Mouse (Mus musculus) CH12.LX (cell line): Measurements from ENCODE around the gene Ebf1. TPM values are rescaled to one million over a fixed set of nuclear protein-coding genes. Genes with fewer than 3 reads are reported as not detected.

Experiments used
- DNase-seq: peaks from one replicate; pipeline ENCODE4 v3.0.0-alpha.2; 2013; ENCODE audit errors: extremely low read depth
- H3K27ac ChIP-seq: 2 replicates; pipeline ENCODE4 v1.5.1; 2012; ENCODE audit warnings: low read depth, mild to moderate bottlenecking, control low read depth, moderate library complexity; ENCODE audit not compliant: insufficient read depth
- H3K27me3 ChIP-seq: replicated peaks from 2 replicates; pipeline ENCODE3; 2012; ENCODE audit warnings: inconsistent platforms
- H3K36me3 ChIP-seq, 2 experiments: replicated peaks in 1 of 2; 2 replicates each; pipeline versions ENCODE3 to v1.6.1; 2012; ENCODE audit warnings: inconsistent platforms in 1 of 2, low read length in 1 of 2, mild to moderate bottlenecking in 1 of 2, mixed read lengths in 1 of 2, moderate library complexity in 1 of 2; ENCODE audit not compliant: control insufficient read depth in 1 of 2, insufficient read depth in 1 of 2
- H3K4me1 ChIP-seq, 2 experiments: 2 replicates each; pipeline ENCODE4 v1.6.1; 2012; ENCODE audit warnings: inconsistent platforms in 1 of 2, moderate library complexity in 1 of 2; ENCODE audit not compliant: insufficient read depth in 2 of 2, control insufficient read depth in 1 of 2
- H3K4me2 ChIP-seq: 2 replicates; pipeline ENCODE4 v1.6.1; 2012; ENCODE audit warnings: low read depth, mild to moderate bottlenecking, control low read depth; ENCODE audit not compliant: poor library complexity, insufficient read depth, severe bottlenecking
- H3K4me3 ChIP-seq, 3 experiments: fragments of 150-350 bp in 1 of 3; sonication (generic) in 1 of 3; replicated peaks in 1 of 3; 2 replicates each; pipeline versions ENCODE3 to v1.5.1; 2011 to 2012; ENCODE audit warnings: low read depth in 2 of 3, low read length in 2 of 3, mild to moderate bottlenecking in 2 of 3, moderate library complexity in 2 of 3, control low read depth in 1 of 3, improper control_type of control experiment in 1 of 3, inconsistent platforms in 1 of 3, mixed read lengths in 1 of 3; ENCODE audit not compliant: poor library complexity in 1 of 3
- H3K79me2 ChIP-seq: replicated peaks from 2 replicates; pipeline ENCODE4 v1.6.1; 2012; ENCODE audit warnings: mild to moderate bottlenecking, moderate library complexity; ENCODE audit not compliant: control insufficient read depth, poor library complexity, insufficient read depth, severe bottlenecking; ENCODE audit errors: extremely low read depth
- H3K9ac ChIP-seq: 2 replicates; pipeline ENCODE4 v1.6.1; 2012; ENCODE audit warnings: low read depth, mild to moderate bottlenecking, control low read depth, moderate library complexity; ENCODE audit not compliant: insufficient read depth
- H3K9me3 ChIP-seq: replicated peaks from 2 replicates; pipeline ENCODE3; 2012; ENCODE audit warnings: low read length, inconsistent platforms, mixed read lengths
- BHLHE40 ChIP-seq: IDR thresholded peaks from 2 replicates; pipeline ENCODE4 v1.6.1; 2011; ENCODE audit warnings: mild to moderate bottlenecking, low read depth, low read length, improper control_type of control experiment
- CHD2 ChIP-seq: IDR thresholded peaks from 2 replicates; pipeline ENCODE4 v1.6.1; 2011; ENCODE audit warnings: low read length, improper control_type of control experiment
- ELF1 ChIP-seq: IDR thresholded peaks from 2 replicates; pipeline ENCODE4 v1.6.1; 2014; ENCODE audit warnings: low read depth, mild to moderate bottlenecking, inconsistent platforms, low read length, improper control_type of control experiment
- HCFC1 ChIP-seq: IDR thresholded peaks from 2 replicates; pipeline ENCODE4 v1.6.1; 2012; ENCODE audit warnings: low read depth, mild to moderate bottlenecking, inconsistent platforms, low read length, improper control_type of control experiment
- IRF4 ChIP-seq: IDR thresholded peaks from 2 replicates; pipeline ENCODE4 v1.6.1; 2014; ENCODE audit warnings: low read depth, mild to moderate bottlenecking, inconsistent platforms, low read length, improper control_type of control experiment
- JUN ChIP-seq: IDR thresholded peaks from 2 replicates; pipeline ENCODE4 v1.6.1; 2011; ENCODE audit warnings: low read depth, mild to moderate bottlenecking, low read length, improper control_type of control experiment, moderate library complexity; ENCODE audit not compliant: insufficient read depth
- KAT2A ChIP-seq: IDR thresholded peaks from 2 replicates; pipeline ENCODE4 v1.6.1; 2012; ENCODE audit warnings: low read length, improper control_type of control experiment, inconsistent platforms; ENCODE audit not compliant: insufficient replicate concordance
- MAFK ChIP-seq: IDR thresholded peaks from 2 replicates; pipeline ENCODE4 v1.6.1; 2011; ENCODE audit warnings: low read length, improper control_type of control experiment; ENCODE audit not compliant: insufficient replicate concordance
- MAZ ChIP-seq: IDR thresholded peaks from 2 replicates; pipeline ENCODE4 v1.6.1; 2012; ENCODE audit warnings: low read depth, mild to moderate bottlenecking, inconsistent platforms, low read length, improper control_type of control experiment, moderate library complexity
- MEF2A ChIP-seq: IDR thresholded peaks from 2 replicates; pipeline ENCODE4 v1.6.1; 2014; ENCODE audit warnings: low read depth, mild to moderate bottlenecking, inconsistent platforms, low read length, improper control_type of control experiment, borderline replicate concordance
- MXI1 ChIP-seq: IDR thresholded peaks from 2 replicates; pipeline ENCODE4 v1.6.1; 2011; ENCODE audit warnings: mild to moderate bottlenecking, low read depth, low read length, improper control_type of control experiment
- NRF1 ChIP-seq: IDR thresholded peaks from 2 replicates; pipeline ENCODE4 v1.6.1; 2014; ENCODE audit warnings: low read depth, mild to moderate bottlenecking, inconsistent platforms, low read length, improper control_type of control experiment, moderate library complexity
- POLR2A ChIP-seq: IDR thresholded peaks from 2 replicates; pipeline ENCODE4 v1.6.1; 2011; ENCODE audit warnings: low read depth, mild to moderate bottlenecking, improper control_type of control experiment, low read length
- SIN3A ChIP-seq: IDR thresholded peaks from 2 replicates; pipeline ENCODE4 v1.6.1; 2012; ENCODE audit warnings: low read length, improper control_type of control experiment, inconsistent platforms
- TBP ChIP-seq: conservative IDR thresholded peaks from 2 replicates; pipeline ENCODE4 v1.6.1; 2011; ENCODE audit warnings: low read depth, low read length, improper control_type of control experiment
- USF1 ChIP-seq: IDR thresholded peaks from 2 replicates; pipeline ENCODE4 v1.6.1; 2014; ENCODE audit warnings: low read depth, mild to moderate bottlenecking, inconsistent platforms, low read length, improper control_type of control experiment
- USF2 ChIP-seq: conservative IDR thresholded peaks from 2 replicates; pipeline ENCODE4 v1.6.1; 2011; ENCODE audit warnings: low read depth, low read length, improper control_type of control experiment
- ZKSCAN1 ChIP-seq: IDR thresholded peaks from 2 replicates; pipeline ENCODE4 v1.6.1; 2012; ENCODE audit warnings: low read depth, inconsistent platforms, low read length, improper control_type of control experiment, borderline replicate concordance
- ZMIZ1 ChIP-seq: IDR thresholded peaks from 2 replicates; pipeline ENCODE4 v1.6.1; 2012; ENCODE audit warnings: low read depth, mild to moderate bottlenecking, inconsistent platforms, low read length, improper control_type of control experiment
- ZNF384 ChIP-seq: IDR thresholded peaks from 2 replicates; pipeline ENCODE4 v1.6.1; 2012; ENCODE audit warnings: low read depth, low read length, improper control_type of control experiment, inconsistent platforms
- dilution Hi-C: fragments of 300-500 bp; cut with MboI; formaldehyde crosslinking; loops from 2 replicates; pipeline ENCODE4 v1.14.3; 2020; ENCODE audit warnings: low sequenced_read_pairs; ENCODE audit not compliant: extremely low pct_unique_long_range_greater_than_20kb, extremely low pct_ligation_motif_present
- in situ Hi-C: fragments of 300-500 bp; cut with MboI; formaldehyde crosslinking; loops from 3 replicates; pipeline ENCODE4 v1.14.3; 2019; ENCODE audit warnings: low sequenced_read_pairs, low pct_ligation_motif_present, low pct_unique_long_range_greater_than_20kb, mixed read lengths
- polyA plus RNA-seq: library from polyadenylated mRNA; unstranded; fragments of >175 nt; gene quantifications from 2 replicates; pipeline ENCODE4 v1.2.1, GENCODE M21; 2012; ENCODE audit warnings: low read depth; ENCODE audit not compliant: insufficient read length
- total RNA-seq, 2 experiments: library from RNA; depleted of rRNA; stranded (reverse); fragments of 300-350 nt in 1 of 2; fragments of >200 nt in 1 of 2; gene quantifications; 2 replicates each; pipeline ENCODE4 v1.2.3; 2012 to 2014

The Ebf1 gene
- total and polyA plus RNA-seq, 3 experiments, result 37.8 to 60.7 (median 42.8) TPM

DNA sequence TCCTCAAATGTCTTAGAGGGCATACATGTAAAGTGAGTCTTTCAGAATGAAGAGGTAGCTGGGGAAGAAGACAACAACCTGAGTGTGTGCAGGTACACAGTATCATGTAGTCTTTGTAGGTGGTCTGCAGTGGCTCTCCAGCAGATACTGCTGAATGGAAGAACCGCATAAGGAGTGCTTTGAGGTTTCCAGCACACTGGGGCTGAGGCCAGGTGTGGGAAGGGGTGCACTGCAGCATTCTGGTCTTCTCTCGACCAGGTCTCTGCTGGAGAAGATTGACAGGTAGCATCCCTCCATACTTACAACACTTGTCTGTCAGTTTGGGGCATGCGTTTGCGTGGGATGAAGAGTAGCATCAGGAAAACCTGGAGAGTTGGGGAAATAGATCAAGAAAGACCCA, 104.9 kb downstream of the Ebf1 start:
- H3K9ac ChIP-seq, result no peak overlapping the region
- H3K4me2 ChIP-seq, result no peak overlapping the region
- no peak overlapping the region for H3K27ac ChIP-seq
- H3K9me3 ChIP-seq, result no peaks in the 10 kb centered on the region
- DNase-seq, result no peak
- peaks cover 3 to 41% of the 10 kb centered on the region in 2 experiments for H3K36me3 ChIP-seq
- H3K4me3 ChIP-seq, result no peak overlapping the region
- no peak for TF ChIP-seq ELF1
- no peak for TF ChIP-seq BHLHE40
- TF ChIP-seq TBP, result no peak
- no peak for TF ChIP-seq MEF2A
- TF ChIP-seq ZKSCAN1, result no peak
- no peak for TF ChIP-seq POLR2A
- no peak for TF ChIP-seq IRF4
- no peak for TF ChIP-seq MAZ
- no peak for TF ChIP-seq MXI1
- no peak for TF ChIP-seq USF2
- no peak for TF ChIP-seq KAT2A
- no peak for TF ChIP-seq CHD2
- no peak for TF ChIP-seq SIN3A
- no peak for TF ChIP-seq ZMIZ1
- no peak for TF ChIP-seq JUN
- TF ChIP-seq HCFC1, result no peak
- TF ChIP-seq ZNF384, result no peak
- no peak for TF ChIP-seq NRF1
- peaks cover 31 to 70% of the 10 kb centered on the region in 2 experiments for H3K4me1 ChIP-seq
- in situ Hi-C loops, result no loop called here
- no peaks in the 10 kb centered on the region for H3K27me3 ChIP-seq
- dilution Hi-C loops, result no loop called here
- H3K79me2 ChIP-seq, result peaks cover 28% of the 10 kb centered on the region

DNA sequence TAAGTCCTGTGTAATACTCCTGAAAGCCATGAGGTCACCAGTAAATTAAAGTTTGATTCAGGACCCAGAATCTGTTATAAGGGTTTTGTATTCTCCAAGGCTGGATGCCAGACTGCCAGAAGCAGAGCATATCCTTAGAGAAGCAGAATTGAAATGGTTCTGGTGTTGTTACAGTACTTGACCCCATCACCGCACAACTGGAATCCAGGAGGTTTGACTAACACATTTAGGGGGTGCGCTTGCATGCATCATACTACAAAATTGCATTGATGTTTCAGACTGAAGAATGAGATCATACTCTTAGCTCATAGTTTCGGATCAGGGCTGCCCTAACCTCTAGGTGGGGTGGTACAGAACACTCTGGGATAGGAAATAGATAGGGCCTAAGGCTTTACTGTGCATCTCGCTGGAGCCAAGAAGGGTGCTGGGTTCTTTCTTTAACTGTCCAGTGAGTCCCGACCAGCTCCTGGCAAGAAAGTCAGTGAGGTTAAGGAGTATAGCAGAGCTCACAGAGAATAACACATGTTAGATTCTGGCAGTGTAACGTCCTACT, 106.9 kb downstream of the Ebf1 start:
- Histone ChIP-seq H3K79me2 (peaks cover 27% of the 10 kb centered on the region), H3K4me2 (no peak overlapping the region), H3K27ac (no peak overlapping the region), H3K27me3 (no peaks in the 10 kb centered on the region), H3K4me1 (peaks cover 23 to 52% of the 10 kb centered on the region in 2 experiments), H3K4me3 (no peak overlapping the region), H3K9me3 (no peaks in the 10 kb centered on the region), H3K9ac (no peak overlapping the region), H3K36me3 (peaks cover 5 to 41% of the 10 kb centered on the region in 2 experiments)
- TF ChIP-seq USF1, result no peak
- no peak for TF ChIP-seq MAFK
- DNase-seq, result no peak
- dilution Hi-C loops (no loop called here), in situ Hi-C loops (no loop called here)
